Mouse (Mus musculus) megakaryocyte, embryonic 14.5 days (primary cell): Measurements from ENCODE around the gene Vezf1. TPM values are rescaled to one million over a fixed set of nuclear protein-coding genes. Genes with fewer than 3 reads are reported as not detected.
"Not testable (repeated sequence)": the region's sequence is repeated elsewhere in the genome, so short reads cannot be mapped to it uniquely, and the experiment has no call there.

Experiments used
- H3K27me3 ChIP-seq: replicated peaks from 2 replicates; pipeline ENCODE3; 2012; ENCODE audit warnings: inconsistent platforms
- H3K36me3 ChIP-seq: replicated peaks from 2 replicates; pipeline ENCODE3; 2012; ENCODE audit warnings: low read length, inconsistent platforms, mixed read lengths
- H3K4me1 ChIP-seq: 2 replicates; pipeline ENCODE4 v1.6.1; 2012; ENCODE audit warnings: inconsistent platforms
- H3K4me3 ChIP-seq: replicated peaks from 2 replicates; pipeline ENCODE3; 2012; ENCODE audit warnings: moderate library complexity, mild to moderate bottlenecking, inconsistent platforms
- H3K9me3 ChIP-seq: 2 replicates; pipeline ENCODE4 v1.6.1; 2012; ENCODE audit warnings: inconsistent platforms
- FLI1 ChIP-seq: IDR thresholded peaks from 2 replicates; pipeline ENCODE4 v1.6.1; 2012; ENCODE audit warnings: low read length, inconsistent platforms, mixed read lengths
- GATA1 ChIP-seq: IDR thresholded peaks from 3 replicates; pipeline ENCODE4 v1.6.1; 2012; ENCODE audit warnings: mixed read lengths, low read length, inconsistent platforms, borderline replicate concordance
- polyA plus RNA-seq: library from polyadenylated mRNA; stranded (reverse); fragments of >175 nt; gene quantifications from 2 replicates; pipeline ENCODE4 v1.2.3, GENCODE M21; 2012; ENCODE audit warnings: low replicate concordance; ENCODE audit not compliant: insufficient read depth

Vezf1 gene
- polyA plus RNA-seq, 1 experiment, result 9.9 TPM

GRCm38 (mm10) chr11:88044314-88044713 lies 23.8 kb upstream of the Vezf1 start:
- no peak for TF ChIP-seq FLI1
- no peak for TF ChIP-seq GATA1
- H3K36me3 ChIP-seq, result peaks cover 7% of the 10 kb centered on the region
- no peaks in the 10 kb centered on the region for H3K27me3 ChIP-seq
- no peak overlapping the region for H3K4me3 ChIP-seq
- no peaks in the 10 kb centered on the region for H3K9me3 ChIP-seq
- H3K4me1 ChIP-seq, result peaks cover 19% of the 10 kb centered on the region

- H3K9me3 ChIP-seq, H3K27me3 ChIP-seq, H3K4me3 ChIP-seq: not testable (repeated sequence)
- peaks cover 15% of the 10 kb centered on the region for H3K36me3 ChIP-seq
- H3K4me1 ChIP-seq, result peaks cover 27% of the 10 kb centered on the region
Measured at GRCm38 (mm10) chr11:88045159-88045558, 22.9 kb upstream of the Vezf1 start.

GRCm38 (mm10) chr11:88045878-88046277 lies 22.2 kb upstream of the Vezf1 start:
- TF ChIP-seq FLI1 (no peak), GATA1 (no peak)
- Histone ChIP-seq H3K36me3 (peaks cover 22% of the 10 kb centered on the region), H3K9me3 (no peaks in the 10 kb centered on the region), H3K27me3 (no peaks in the 10 kb centered on the region), H3K4me3 (peak overlapping the region; percentile 42), H3K4me1 (peaks cover 35% of the 10 kb centered on the region)

- peak overlapping the region; percentile 98 for H3K4me3 ChIP-seq
- TF ChIP-seq GATA1 (no peak), FLI1 (no peak)
Measured at GRCm38 (mm10) chr11:88046323-88046937, 21.6 kb upstream of the Vezf1 start.

GRCm38 (mm10) chr11:88046944-88047794 lies 20.9 kb upstream of the Vezf1 start, which contains the start of gene Srsf1:
Srsf1 (plus strand) TSS chr11:88047373.
- no peaks in the 10 kb centered on the region for H3K9me3 ChIP-seq
- peaks cover 37% of the 10 kb centered on the region for H3K4me1 ChIP-seq
- peak within 1 kb of the TSS; percentile 98 for H3K4me3 ChIP-seq
- H3K27me3 ChIP-seq, result no peaks in the 10 kb centered on the region
- TF ChIP-seq GATA1 (peak; percentile 92), FLI1 (peak; percentile 59; the same call in 1 of the 2 replicates)
- peaks cover 35% of the 10 kb centered on the region for H3K36me3 ChIP-seq

More at GRCm38 (mm10) chr11:88046323-88046937, 21.6 kb upstream of the Vezf1 start:
- H3K36me3 ChIP-seq, result peaks cover 28% of the 10 kb centered on the region
- H3K27me3 ChIP-seq, result no peaks in the 10 kb centered on the region
- no peaks in the 10 kb centered on the region for H3K9me3 ChIP-seq
- peaks cover 37% of the 10 kb centered on the region for H3K4me1 ChIP-seq

- peaks cover 44% of the 10 kb centered on the region for H3K36me3 ChIP-seq
- TF ChIP-seq FLI1 (no peak), GATA1 (no peak)
- H3K4me1 ChIP-seq, result peaks cover 37% of the 10 kb centered on the region
- peak overlapping the region; percentile 98 for H3K4me3 ChIP-seq
- no peaks in the 10 kb centered on the region for H3K27me3 ChIP-seq
- H3K9me3 ChIP-seq, result no peaks in the 10 kb centered on the region
Measured at GRCm38 (mm10) chr11:88047871-88048531, 20.1 kb upstream of the Vezf1 start.

GRCm38 (mm10) chr11:88048961-88049670 lies 19.0 kb upstream of the Vezf1 start:
- Histone ChIP-seq H3K4me1 (peaks cover 40% of the 10 kb centered on the region), H3K36me3 (peaks cover 54% of the 10 kb centered on the region), H3K9me3 (no peaks in the 10 kb centered on the region), H3K27me3 (no peaks in the 10 kb centered on the region), H3K4me3 (peak overlapping the region; percentile 98)
- TF ChIP-seq GATA1 (no peak), FLI1 (no peak)

- Histone ChIP-seq H3K4me3 (peak overlapping the region; percentile 98), H3K9me3 (no peaks in the 10 kb centered on the region), H3K4me1 (peaks cover 45% of the 10 kb centered on the region), H3K36me3 (peaks cover 56% of the 10 kb centered on the region), H3K27me3 (no peaks in the 10 kb centered on the region)
- TF ChIP-seq GATA1, result no peak
- no peak for TF ChIP-seq FLI1
Measured at GRCm38 (mm10) chr11:88049732-88050131, 18.3 kb upstream of the Vezf1 start.

- no peaks in the 10 kb centered on the region for H3K9me3 ChIP-seq
- no peak overlapping the region for H3K4me3 ChIP-seq
- peaks cover 35% of the 10 kb centered on the region for H3K4me1 ChIP-seq
- H3K36me3 ChIP-seq, result peaks cover 73% of the 10 kb centered on the region
- no peak for TF ChIP-seq GATA1
- no peak for TF ChIP-seq FLI1
- no peaks in the 10 kb centered on the region for H3K27me3 ChIP-seq
Measured at GRCm38 (mm10) chr11:88052638-88053037, 15.4 kb upstream of the Vezf1 start.
